Mouse (Mus musculus) ES-CJ7 (cell line): Measurements from ENCODE around the gene Fam169b.
"Not testable (repeated sequence)": the region's sequence is repeated elsewhere in the genome, so short reads cannot be mapped to it uniquely, and the experiment has no call there.

ENCODE experiments used
- DNase-seq: peaks from one replicate; pipeline ENCODE4 v3.0.0; 2011; ENCODE audit warnings: low read depth, low spot score

Gene Fam169b

DNA sequence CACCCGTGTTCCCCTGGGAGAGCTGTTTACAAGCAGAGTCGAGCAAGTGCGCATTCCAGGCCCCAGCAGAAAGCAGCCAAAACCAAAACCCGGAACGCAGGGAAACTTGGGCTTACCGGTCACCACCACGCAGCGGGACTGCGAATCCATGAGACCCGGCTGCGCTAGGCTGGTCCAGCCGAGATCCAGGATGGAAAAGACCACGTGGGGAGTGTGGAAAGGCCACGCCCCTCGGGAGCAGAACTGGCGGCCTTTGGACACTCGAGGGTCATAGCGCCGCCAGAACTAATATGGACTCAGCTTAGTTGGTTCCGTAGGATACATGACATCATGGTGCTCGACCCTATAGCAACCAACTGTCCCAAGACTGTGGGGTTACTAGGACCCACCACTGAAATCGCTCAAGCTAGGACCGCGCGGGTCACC, 9.6 kb upstream of the Fam169b start, which contains the start of gene Pgpep1l:
Gene Pgpep1l (minus strand): TSS at position 206 of the 426 bp plus-strand sequence.
- DNase-seq = peak; percentile 54

DNA sequence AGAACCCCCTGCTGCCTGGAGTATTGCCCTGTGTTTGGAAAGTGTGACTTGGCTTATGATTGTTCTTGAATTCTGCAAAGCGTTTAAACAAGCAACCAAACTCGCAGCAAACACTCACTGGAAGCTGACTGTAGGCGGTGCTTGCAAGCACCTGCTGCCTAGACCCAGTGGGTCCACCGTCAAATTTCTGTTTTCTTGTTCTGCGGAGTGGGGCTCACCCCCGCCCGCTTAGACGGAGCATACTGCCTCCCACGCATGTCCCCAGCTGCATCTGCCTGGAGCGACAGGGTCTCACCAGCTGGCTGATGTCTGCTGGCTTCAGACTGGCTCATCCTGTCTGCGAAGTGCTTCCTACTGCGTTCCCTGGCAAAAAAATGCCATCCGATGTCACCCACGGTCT, 9.1 kb upstream of the Fam169b start:
- peak; percentile 13 for DNase-seq

- no peak for DNase-seq
These were observed 8.2 kb upstream of the Fam169b start for GRCm38 (mm10) chr7:68265391-68265790.

GRCm38 (mm10) chr7:68266691-68267090, 6.9 kb upstream of the Fam169b start:
- no peak for DNase-seq

DNA sequence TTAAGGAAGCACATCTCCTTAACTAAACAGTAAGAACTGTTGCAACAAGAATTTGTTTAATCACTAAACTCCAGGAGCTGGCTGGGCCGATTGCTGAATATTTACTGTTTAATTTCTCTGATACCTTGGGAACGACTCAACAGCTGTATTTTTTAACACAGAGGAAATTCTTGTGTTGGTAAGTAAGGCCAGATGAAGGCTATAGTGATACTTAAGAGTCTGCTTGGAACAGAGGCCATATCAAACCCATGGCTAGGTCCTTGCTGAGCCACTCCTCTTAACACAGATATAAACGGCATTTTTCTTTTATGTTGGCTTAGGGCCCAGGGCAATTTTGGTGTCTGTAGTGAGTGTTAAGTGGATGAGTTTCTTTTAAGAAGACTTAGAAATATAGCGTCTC, 3.1 kb upstream of the Fam169b start:
- no peak for DNase-seq

DNA sequence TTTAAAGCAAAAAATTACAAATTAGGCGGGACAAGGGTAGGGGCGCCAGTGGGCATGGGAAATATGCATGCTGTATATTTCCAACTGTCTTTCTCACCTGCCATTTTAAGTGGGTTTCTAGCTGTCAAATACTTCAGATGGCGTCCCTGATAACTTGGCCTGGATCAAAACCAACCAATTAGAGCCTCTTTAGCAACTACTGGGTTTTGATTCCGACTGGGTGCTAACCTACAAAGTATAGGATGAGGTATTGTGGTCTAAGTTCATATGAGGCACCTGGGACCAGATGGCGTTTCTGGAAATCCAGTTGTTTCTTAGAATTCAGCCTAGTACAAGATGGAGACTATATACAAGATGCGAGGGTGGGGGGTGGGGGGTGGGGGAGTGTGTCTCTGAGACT, 1.8 kb upstream of the Fam169b start:
- no peak for DNase-seq

- no peak for DNase-seq
These were observed 1.0 kb upstream of the Fam169b start for GRCm38 (mm10) chr7:68272607-68273006.

DNA sequence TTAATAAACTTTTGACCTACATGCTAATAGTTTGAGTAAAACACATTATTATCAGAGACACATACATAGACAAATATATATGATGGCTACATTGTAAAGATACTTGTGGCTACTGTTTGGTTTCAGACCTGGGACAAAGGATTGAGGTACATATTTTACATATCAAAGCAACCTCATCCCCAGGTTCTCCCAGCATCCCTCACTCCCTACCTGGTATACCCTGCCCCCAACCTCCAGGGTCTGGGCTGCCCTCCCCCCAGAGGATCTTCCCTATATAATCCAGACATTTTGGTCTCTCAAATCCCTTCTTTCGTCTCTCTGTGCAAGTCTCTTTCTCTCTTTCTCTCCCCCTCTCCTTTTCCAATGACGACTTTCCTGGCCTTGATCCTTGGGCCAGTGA, 579 bp downstream of the Fam169b start:
- DNase-seq = peak; percentile 69

GRCm38 (mm10) chr7:68274951-68275350, 1.3 kb downstream of the Fam169b start:
- DNase-seq = no peak

GRCm38 (mm10) chr7:68275445-68275837, 1.8 kb downstream of the Fam169b start:
- DNase-seq = not testable (repeated sequence)

DNA sequence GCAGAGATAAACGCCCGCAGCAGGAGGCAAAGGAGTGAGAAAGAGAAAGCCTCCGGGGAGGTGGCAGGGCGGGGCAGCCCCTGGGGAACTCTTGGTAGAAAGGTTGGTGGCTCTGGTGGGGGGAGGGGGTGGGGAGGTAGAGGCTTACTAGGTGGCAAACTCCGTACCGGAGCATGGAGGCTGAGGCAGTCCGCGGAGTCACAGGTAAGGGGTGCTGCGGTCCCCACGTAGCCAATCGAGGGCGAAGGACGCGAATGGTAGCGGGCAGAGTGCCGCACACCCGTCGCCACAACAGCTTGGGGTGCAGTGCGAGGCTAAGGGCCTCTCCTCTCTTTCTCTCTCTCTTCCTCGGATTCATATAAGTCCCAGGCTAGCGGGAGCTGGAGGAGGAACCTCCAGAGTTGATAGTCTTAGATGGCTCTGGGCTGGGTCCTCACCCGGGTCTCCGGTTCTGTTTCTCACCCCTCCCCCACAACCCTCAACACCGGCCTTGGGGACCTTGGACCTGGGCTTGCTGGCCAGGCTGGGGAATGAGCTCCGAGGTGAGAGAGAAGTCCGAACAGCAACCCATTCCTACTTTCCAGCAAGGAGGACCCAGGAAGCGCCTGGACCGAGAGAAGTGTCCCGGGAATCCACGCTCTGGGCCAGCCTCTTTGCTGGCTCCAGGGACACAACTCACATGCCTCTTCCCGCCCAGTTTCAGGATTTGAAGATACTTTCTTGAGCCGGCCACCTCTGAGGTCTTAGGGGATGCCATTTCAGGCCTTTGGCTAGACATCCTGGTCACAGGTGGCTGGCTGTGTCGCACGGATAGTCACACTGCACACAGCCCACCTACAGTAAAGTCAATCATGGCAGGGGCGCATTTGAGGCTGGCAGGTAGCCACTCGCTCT, 2.4 kb downstream of the Fam169b start:
- DNase-seq = peak; percentile 91

GRCm38 (mm10) chr7:68277054-68277896, 3.6 kb downstream of the Fam169b start:
- no peak for DNase-seq

GRCm38 (mm10) chr7:68277897-68278270, 4.2 kb downstream of the Fam169b start:
- no peak for DNase-seq

DNA sequence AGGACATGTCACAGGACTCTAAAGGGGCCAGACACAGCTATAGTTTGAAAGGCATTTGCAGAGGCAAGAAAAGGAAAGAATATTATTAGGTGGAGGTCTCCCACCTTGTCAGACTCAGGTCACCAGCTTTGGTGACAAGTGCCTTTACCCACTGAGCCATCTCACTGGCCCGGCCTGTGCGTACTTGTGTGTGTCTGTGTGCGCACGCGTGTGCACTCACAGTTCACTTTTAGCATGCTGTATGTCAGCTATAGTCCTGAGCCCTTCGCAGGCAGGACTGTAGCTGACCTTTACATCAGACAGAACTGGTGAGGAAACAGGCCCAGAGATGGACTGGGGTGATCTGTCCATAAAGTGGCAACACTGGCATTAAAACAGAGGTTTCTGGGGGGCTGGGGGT, 4.7 kb downstream of the Fam169b start:
- DNase-seq = no peak

- no peak for DNase-seq
These were observed 5.3 kb downstream of the Fam169b start for GRCm38 (mm10) chr7:68278908-68279307.

DNA sequence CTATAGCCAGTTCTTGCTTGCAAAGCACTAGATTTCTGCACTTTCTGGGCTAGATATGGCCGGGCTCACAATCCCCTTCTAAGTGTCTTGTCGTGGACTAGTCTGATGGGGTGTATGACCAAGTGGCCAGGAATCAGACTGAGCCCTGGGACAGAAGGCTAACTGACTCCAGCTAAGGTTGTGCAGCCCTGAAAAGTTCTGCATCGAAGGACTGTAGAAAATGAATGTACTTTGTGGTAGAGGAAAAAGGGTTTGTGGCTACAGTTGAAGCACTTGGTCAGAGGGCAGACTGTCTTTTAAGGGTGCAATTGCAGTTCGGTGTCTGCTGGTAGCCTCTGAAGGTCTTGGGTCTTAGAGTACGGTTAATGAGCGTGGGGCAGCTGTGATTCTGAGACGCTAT, 5.8 kb downstream of the Fam169b start:
- DNase-seq = no peak

DNA sequence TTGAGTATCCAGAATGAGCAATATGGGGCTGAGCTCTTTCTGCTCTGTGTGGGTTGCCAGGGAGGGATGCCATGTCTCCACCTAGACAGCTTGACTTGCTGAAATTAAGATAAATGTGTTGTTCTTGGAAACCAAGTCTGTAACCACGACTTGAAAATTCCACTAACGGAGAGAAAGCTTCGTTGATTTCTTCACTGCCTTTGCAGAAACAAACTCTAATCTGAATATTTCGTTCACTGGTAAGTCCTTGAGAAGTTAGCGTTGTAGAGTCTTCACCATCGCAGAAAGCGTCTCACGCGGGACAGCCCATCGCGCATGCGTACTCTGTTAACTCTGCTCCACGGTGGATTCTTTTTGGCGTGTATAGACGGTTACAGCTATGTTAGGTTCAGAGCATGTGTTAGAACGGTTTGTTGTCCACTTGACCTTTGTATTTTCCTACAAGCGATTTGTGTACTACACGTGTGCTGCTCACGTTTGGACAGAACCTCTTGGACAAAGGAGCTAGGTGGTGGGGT, 6.8 kb downstream of the Fam169b start:
- no peak for DNase-seq

DNA sequence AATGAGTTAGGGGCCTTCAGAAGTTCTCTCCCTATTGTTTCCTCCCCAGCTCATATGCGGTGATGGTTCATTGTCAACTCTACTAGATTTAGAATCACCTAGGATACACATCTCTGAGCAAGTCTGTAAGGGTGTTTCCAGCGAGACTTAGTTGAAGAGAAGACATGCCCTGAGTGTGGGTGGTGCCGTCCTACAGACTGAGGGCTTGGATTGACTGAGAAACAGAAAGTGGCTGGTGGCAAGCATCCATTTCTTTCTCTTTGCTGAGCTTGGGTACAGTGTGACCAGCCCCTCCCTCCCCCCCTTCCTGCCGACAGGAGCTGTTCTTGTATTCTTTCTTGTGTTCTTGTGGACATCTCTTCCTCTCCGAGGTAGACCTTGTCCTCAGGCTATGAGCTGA, 7.7 kb downstream of the Fam169b start:
- DNase-seq = no peak

DNA sequence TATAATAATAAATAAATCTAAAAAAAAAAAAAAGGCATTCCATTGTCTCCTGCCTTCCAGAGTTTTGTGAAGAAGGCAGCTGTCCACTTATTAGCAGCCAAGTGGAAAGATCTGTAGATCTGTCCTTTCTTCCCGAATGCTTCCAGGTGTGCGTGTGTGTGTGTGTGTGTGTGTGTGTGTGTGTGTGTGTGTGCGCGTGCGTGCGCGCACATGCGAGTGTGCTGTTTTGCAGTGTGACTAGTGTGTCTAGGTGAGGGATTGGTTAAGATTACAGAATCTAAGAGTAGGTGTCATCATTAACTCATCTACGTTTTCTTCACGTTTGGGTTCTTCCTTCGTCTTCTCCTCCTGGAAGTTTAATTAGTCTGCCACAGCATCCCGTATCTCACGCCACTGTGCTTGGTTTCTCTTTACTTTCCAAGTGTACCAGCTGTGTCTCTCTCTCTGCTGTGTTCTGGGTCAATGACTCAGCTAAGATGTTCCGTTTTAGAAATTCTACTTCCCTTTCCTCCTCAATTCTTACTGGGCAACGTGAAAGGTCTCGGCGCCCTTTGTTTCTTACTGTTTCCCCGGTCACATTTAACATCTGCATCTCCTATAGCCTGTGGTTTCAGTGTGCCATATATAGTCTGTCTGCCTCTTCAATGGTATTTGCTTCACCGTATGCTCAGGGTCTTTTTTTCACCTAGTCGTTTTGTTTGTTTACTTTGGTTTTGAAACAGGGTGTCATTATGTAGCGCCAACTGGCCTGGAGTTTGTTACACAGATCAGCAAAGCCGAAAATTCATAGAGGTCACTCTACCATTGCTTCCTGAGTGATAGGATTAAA, 8.9 kb downstream of the Fam169b start:
- no peak for DNase-seq

DNA sequence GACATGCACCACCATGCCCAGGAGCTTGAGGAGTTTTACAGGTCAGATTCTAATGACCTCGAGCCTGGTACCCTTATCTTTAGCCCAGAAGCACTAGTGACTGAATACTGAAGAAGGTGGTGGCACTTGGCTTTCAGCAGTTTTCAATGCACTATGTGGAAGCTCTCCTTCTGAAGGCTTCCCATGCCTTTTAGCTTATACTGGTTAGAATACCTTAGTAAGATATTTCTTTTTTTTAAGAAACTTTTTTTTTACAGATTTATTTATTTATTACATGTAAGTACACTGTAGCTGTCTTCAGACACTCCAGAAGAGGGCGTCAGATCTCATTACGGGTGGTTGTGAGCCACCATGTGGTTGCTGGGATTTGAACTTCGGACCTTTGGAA, 9.5 kb downstream of the Fam169b start:
- DNase-seq = not testable (repeated sequence)

DNA sequence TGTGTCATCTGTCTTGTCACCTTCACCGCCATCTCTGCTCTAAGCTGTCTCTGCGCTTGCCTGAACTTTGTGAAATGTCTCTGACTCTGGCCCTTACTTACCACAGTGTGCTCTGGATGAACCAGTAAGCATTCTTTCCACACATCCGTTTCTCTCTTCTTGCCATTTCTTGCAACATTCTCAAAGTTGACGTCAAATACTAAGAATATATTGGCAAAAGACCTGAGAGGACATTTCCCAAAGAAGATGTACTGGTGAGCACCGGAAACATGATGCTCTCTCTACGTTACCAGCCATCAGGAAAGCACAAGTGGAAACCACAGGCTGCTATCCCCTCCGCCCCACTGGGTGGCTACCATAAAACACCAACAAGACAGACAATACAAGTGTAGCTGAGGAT, 10.1 kb downstream of the Fam169b start:
- DNase-seq = no peak
